Mouse (Mus musculus) heart, embryonic 11.5 days (tissue): Measurements from ENCODE around the gene Olfr374. TPM values are rescaled to one million over a fixed set of nuclear protein-coding genes. Genes with fewer than 3 reads are reported as not detected.

ENCODE experiments used
- ATAC-seq: fragments of 200-750 bp; cut with Nextera tagmentation; replicated peaks from 2 replicates; pipeline ENCODE4 v1.8.0; 2017; ENCODE audit warnings: moderate library complexity; ENCODE audit not compliant: insufficient number of reproducible peaks, low FRiP score, low TSS enrichment
- H3K27ac ChIP-seq: fragments of 300-500 bp; sonication (generic); 2 replicates; pipeline ENCODE4 v1.5.1; 2014; ENCODE audit warnings: mild to moderate bottlenecking, low read depth, low read length
- H3K27me3 ChIP-seq: fragments of 300-500 bp; sonication (generic); 2 replicates; pipeline ENCODE4 v1.6.1; 2014; ENCODE audit warnings: mild to moderate bottlenecking, low read length, mixed read lengths; ENCODE audit not compliant: control insufficient read depth, insufficient read depth
- H3K36me3 ChIP-seq: fragments of 300-500 bp; sonication (generic); 2 replicates; pipeline ENCODE4 v1.6.1; 2014; ENCODE audit warnings: mild to moderate bottlenecking, low read length, moderate library complexity, mixed read lengths; ENCODE audit not compliant: control insufficient read depth, insufficient read depth
- H3K4me1 ChIP-seq: fragments of 300-500 bp; sonication (generic); 2 replicates; pipeline ENCODE4 v1.6.1; 2014; ENCODE audit warnings: low read length; ENCODE audit not compliant: control insufficient read depth, insufficient read depth
- H3K4me2 ChIP-seq: fragments of 300-500 bp; sonication (generic); 2 replicates; pipeline ENCODE4 v1.6.1; 2014; ENCODE audit warnings: mild to moderate bottlenecking, moderate library complexity
- H3K4me3 ChIP-seq: fragments of 300-500 bp; sonication (generic); 2 replicates; pipeline ENCODE4 v1.5.1; 2014; ENCODE audit warnings: low read depth, low read length
- H3K9ac ChIP-seq: fragments of 300-500 bp; sonication (generic); 2 replicates; pipeline ENCODE4 v1.6.1; 2014; ENCODE audit warnings: mild to moderate bottlenecking, low read depth, low read length, moderate library complexity
- H3K9me3 ChIP-seq: fragments of 300-500 bp; sonication (generic); replicated peaks from 2 replicates; pipeline ENCODE4 v1.6.1; 2016; ENCODE audit warnings: low read length; ENCODE audit not compliant: control insufficient read depth
- WGBS: fragments of 180-500 bp; shearing (Covaris S2); extraction: QIAGEN DNeasy Blood & Tissue Kit; methylation state at CpG from one replicate; pipeline ENCODE4 v1.1.7; 2014; ENCODE audit not compliant: insufficient replicate concordance; 5-methylcytosine and 5-hydroxymethylcytosine counted together
- polyA plus RNA-seq: library from polyadenylated mRNA; unstranded; fragments of >200 nt; fragmentation: Nextera tagmentation; extraction: Ambion mirVana; gene quantifications from 2 replicates; pipeline ENCODE4 v1.2.1, GENCODE M21; 2014

Gene Olfr374
- polyA plus RNA-seq, 1 experiment from 2014 or later, result not detected

GRCm38 (mm10) chr8:72153382-72153781, 46.5 kb downstream of the Olfr374 start:
- Histone ChIP-seq H3K27me3 (no peaks in the 10 kb centered on the region), H3K27ac (no peak overlapping the region), H3K4me2 (no peak overlapping the region), H3K9me3 (no peaks in the 10 kb centered on the region), H3K4me3 (no peak overlapping the region), H3K4me1 (no peaks in the 10 kb centered on the region), H3K9ac (no peak overlapping the region), H3K36me3 (peaks cover 24% of the 10 kb centered on the region)
- no peak for ATAC-seq

GRCm38 (mm10) chr8:72158096-72158495, 51.3 kb downstream of the Olfr374 start:
- Histone ChIP-seq H3K36me3 (no peaks in the 10 kb centered on the region), H3K27ac (no peak overlapping the region), H3K4me2 (no peak overlapping the region), H3K4me1 (peaks cover 12% of the 10 kb centered on the region), H3K9me3 (no peaks in the 10 kb centered on the region), H3K9ac (no peak overlapping the region), H3K27me3 (no peaks in the 10 kb centered on the region), H3K4me3 (no peak overlapping the region)
- no peak for ATAC-seq
- 80% methylated on average over 2 of the region's 2 CpGs for WGBS

GRCm38 (mm10) chr8:72158726-72159125, 51.9 kb downstream of the Olfr374 start:
- ATAC-seq, result no peak
- Histone ChIP-seq H3K27ac (no peak overlapping the region), H3K4me2 (no peak overlapping the region), H3K9ac (no peak overlapping the region), H3K4me3 (no peak overlapping the region), H3K9me3 (no peaks in the 10 kb centered on the region), H3K36me3 (no peaks in the 10 kb centered on the region), H3K4me1 (peaks cover 12% of the 10 kb centered on the region), H3K27me3 (no peaks in the 10 kb centered on the region)
- WGBS, result 76% methylated on average over 3 of the region's 3 CpGs

GRCm38 (mm10) chr8:72160007-72160406, 53.2 kb downstream of the Olfr374 start:
- H3K9ac ChIP-seq, result no peak overlapping the region
- H3K4me3 ChIP-seq, result no peak overlapping the region; the same call in 1 of the 2 replicates
- H3K36me3 ChIP-seq, result no peaks in the 10 kb centered on the region
- H3K4me2 ChIP-seq, result peak overlapping the region; percentile 74
- peaks cover 12% of the 10 kb centered on the region for H3K4me1 ChIP-seq
- WGBS, result 64% methylated on average over 3 of the region's 3 CpGs
- no peaks in the 10 kb centered on the region for H3K27me3 ChIP-seq
- no peaks in the 10 kb centered on the region for H3K9me3 ChIP-seq
- ATAC-seq, result no peak
- H3K27ac ChIP-seq, result peak overlapping the region; percentile 86; the same call in 1 of the 2 replicates

GRCm38 (mm10) chr8:72160707-72161697, 54.2 kb downstream of the Olfr374 start, which contains the start of gene Rab8a:
Gene Rab8a, plus strand, starts transcription at chr8:72161200.
- Histone ChIP-seq H3K36me3 (no peaks in the 10 kb centered on the region; the same call in 1 of the 2 replicates), H3K27me3 (no peaks in the 10 kb centered on the region), H3K4me1 (peaks cover 12% of the 10 kb centered on the region), H3K9me3 (no peaks in the 10 kb centered on the region), H3K9ac (peak within 1 kb of the TSS; percentile 81), H3K4me3 (peak within 1 kb of the TSS; percentile 76), H3K4me2 (peak within 1 kb of the TSS; percentile 91), H3K27ac (peak within 1 kb of the TSS; percentile 86)
- under 1% methylated on average over 82 of the region's 82 CpGs for WGBS
- peak; percentile 99 for ATAC-seq

- Histone ChIP-seq H3K36me3 (no peaks in the 10 kb centered on the region; the same call in none of the 2 replicates), H3K4me3 (no peak overlapping the region), H3K9ac (no peak overlapping the region), H3K4me1 (peaks cover 12% of the 10 kb centered on the region), H3K27ac (no peak overlapping the region), H3K27me3 (no peaks in the 10 kb centered on the region), H3K4me2 (no peak overlapping the region), H3K9me3 (no peaks in the 10 kb centered on the region)
- no peak for ATAC-seq
Measured at GRCm38 (mm10) chr8:72162821-72163220, 56.0 kb downstream of the Olfr374 start.

Other genes starting within 250 kb of the Olfr374 start
- gene Zfp709, start 225.0 kb upstream of the Olfr374 start, polyA plus RNA-seq, result 5.6 and 5.9 TPM in 2 replicates
- gene Zfp882, start 198.4 kb upstream of the Olfr374 start, polyA plus RNA-seq, result 2.4 and 3.1 TPM in 2 replicates
- gene Zfp617, start 198.4 kb upstream of the Olfr374 start, polyA plus RNA-seq, result 34.4 and 36.4 TPM in 2 replicates
- gene Zfp961, start 156.0 kb upstream of the Olfr374 start, polyA plus RNA-seq, result 15.2 and 15.7 TPM in 2 replicates
- gene Cyp4f18, start 97.4 kb upstream of the Olfr374 start, polyA plus RNA-seq, result 0.30 and 0.39 TPM in 2 replicates
- not detected in 2 replicates for gene Olfr372, start 65.8 kb upstream of the Olfr374 start, polyA plus RNA-seq
- not detected in 2 replicates for gene Olfr373, start 23.9 kb upstream of the Olfr374 start, polyA plus RNA-seq
- 405 and 429 TPM in 2 replicates for gene Tpm4, start 27.9 kb downstream of the Olfr374 start, polyA plus RNA-seq
- gene Rab8a, start 54.2 kb downstream of the Olfr374 start, polyA plus RNA-seq, result 65.5 and 71.6 TPM in 2 replicates
- 0.11 TPM in 1 of 2 replicates, not detected in the other for gene Hsh2d, start 82.6 kb downstream of the Olfr374 start, polyA plus RNA-seq
- not detected in 2 replicates for gene Cib3, start 105.8 kb downstream of the Olfr374 start, polyA plus RNA-seq
- gene Gm11034, start 106.6 kb downstream of the Olfr374 start, polyA plus RNA-seq, result not detected in 2 replicates
- gene Fam32a, start 112.7 kb downstream of the Olfr374 start, polyA plus RNA-seq, result 44.7 and 45.1 TPM in 2 replicates
- gene Ap1m1, start 133.0 kb downstream of the Olfr374 start, polyA plus RNA-seq, result 110 and 112 TPM in 2 replicates
- 22.5 and 25.2 TPM in 2 replicates for gene Gm10282, start 198.2 kb downstream of the Olfr374 start, polyA plus RNA-seq
- 16.7 and 17.7 TPM in 2 replicates for gene Klf2, start 212.0 kb downstream of the Olfr374 start, polyA plus RNA-seq